Comparison of ENCODE assay signal across 8 mouse cellular contexts in the genomic region with DNA sequence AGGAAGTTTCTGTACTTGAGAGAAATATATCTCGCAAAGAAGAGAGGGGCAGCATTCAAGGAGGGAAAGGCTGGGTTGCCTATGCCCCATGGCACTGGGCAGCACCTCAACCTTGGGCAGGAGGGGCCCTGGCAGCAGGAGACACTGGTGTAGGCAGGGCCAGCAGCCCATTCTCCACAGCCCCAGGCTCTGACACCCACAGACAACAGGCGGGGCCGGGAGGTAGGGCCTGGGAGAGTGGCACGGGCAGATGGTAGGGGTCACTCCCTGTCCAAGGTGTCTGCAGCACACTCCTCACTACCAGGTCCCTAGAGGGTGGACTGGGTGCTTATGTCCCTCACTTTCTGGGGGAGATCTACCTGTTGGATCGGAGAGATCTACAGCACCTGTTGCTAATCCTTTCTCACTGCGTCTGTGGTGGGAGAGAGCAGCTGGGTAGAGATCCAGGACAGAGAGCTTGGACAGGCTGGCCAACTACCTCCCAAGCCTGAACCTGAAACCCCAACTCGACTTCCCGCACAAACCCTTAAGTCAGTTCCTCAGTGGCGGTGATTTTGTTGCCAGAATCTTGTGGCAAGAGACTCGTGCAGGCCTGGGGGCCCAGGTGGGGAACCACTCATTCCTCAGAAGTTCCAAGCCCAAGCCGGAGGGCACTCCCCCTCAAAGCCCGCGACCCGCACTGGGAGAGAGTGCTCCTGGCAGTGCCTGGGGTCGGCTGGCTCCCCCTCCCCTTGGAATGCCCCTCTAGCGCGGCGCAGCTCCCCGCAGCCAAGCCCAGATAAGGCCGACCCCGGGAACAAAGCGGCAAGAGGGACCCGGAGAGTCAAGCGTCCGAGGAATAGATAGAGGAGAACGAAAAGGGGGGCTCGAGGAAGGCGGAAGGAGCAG. TPM values are rescaled to one million over a fixed set of nuclear protein-coding genes. Genes with fewer than 3 reads are reported as not detected.
A peak's percentile ranks its signal among the peaks of the same experiment; 100 is the strongest.
DNase-seq lines count a peak whose midpoint lies in the region; ATAC-seq and TF ChIP-seq lines count a peak whose summit lies in the region.

No protein-coding gene starts in this region.

- peak overlapping the region; percentile 89 for H3K4me3 ChIP-seq in forebrain, embryonic 10.5 days
- peak overlapping the region; percentile 72 for H3K4me3 ChIP-seq in intestine, embryonic 15.5 days (replicated peaks)
- peak overlapping the region; percentile 81 for H3K4me3 ChIP-seq in lung, postnatal 0 days (ENCODE audit: low read depth, low read length)

- no peak for TF ChIP-seq CTCF in lung, postnatal 0 days (IDR thresholded peaks at IDR 0.05)

- no peaks in the 10 kb centered on the region for H3K9me3 ChIP-seq in forebrain, embryonic 10.5 days
- no peaks in the 10 kb centered on the region for H3K9me3 ChIP-seq in intestine, embryonic 15.5 days
- no peaks in the 10 kb centered on the region for H3K9me3 ChIP-seq in lung, postnatal 0 days (ENCODE audit: low read length)

- H3K9ac ChIP-seq in intestine, embryonic 15.5 days: peak overlapping the region; percentile 86
- peak overlapping the region; percentile 78 for H3K9ac ChIP-seq in lung, postnatal 0 days (replicated peaks; ENCODE audit: low read depth)

- peaks cover 74% of the 10 kb centered on the region for H3K4me1 ChIP-seq in forebrain, embryonic 10.5 days
- H3K4me1 ChIP-seq in intestine, embryonic 15.5 days (replicated peaks): peaks cover 57% of the 10 kb centered on the region
- H3K4me1 ChIP-seq in lung, postnatal 0 days (ENCODE audit: insufficient read depth, low read depth, low read length): peaks cover 35% of the 10 kb centered on the region; the same call in 1 of the 2 replicates

- intact Hi-C loops in heart, postnatal 25 days (cut with DNase I): loop anchor here (5.0 kb wide), 1 partner anchor 45 kb away; a partner anchor contains a TSS

- no peak for TF ChIP-seq EP300 in lung, postnatal 0 days (IDR thresholded peaks at IDR 0.05)

- H3K36me3 ChIP-seq in forebrain, embryonic 10.5 days (replicated peaks): peaks cover 58% of the 10 kb centered on the region
- H3K36me3 ChIP-seq in intestine, embryonic 15.5 days: no peaks in the 10 kb centered on the region
- H3K36me3 ChIP-seq in lung, postnatal 0 days (ENCODE audit: insufficient read depth, low read length): no peaks in the 10 kb centered on the region

- peak overlapping the region; percentile 86 for H3K4me2 ChIP-seq in intestine, embryonic 15.5 days (replicated peaks)
- peak overlapping the region; percentile 95 for H3K4me2 ChIP-seq in lung, postnatal 0 days (replicated peaks; ENCODE audit: low read depth, low read length)

- H3K27ac ChIP-seq in forebrain, embryonic 10.5 days: peak overlapping the region; percentile 96
- H3K27ac ChIP-seq in intestine, embryonic 15.5 days: peak overlapping the region; percentile 83
- H3K27ac ChIP-seq in lung, postnatal 0 days (ENCODE audit: low read length): peak overlapping the region; percentile 78

- H3K27me3 ChIP-seq in forebrain, embryonic 10.5 days (ENCODE audit: poor library complexity, severe bottlenecking): no peaks in the 10 kb centered on the region
- no peaks in the 10 kb centered on the region for H3K27me3 ChIP-seq in intestine, embryonic 15.5 days (replicated peaks)
- no peaks in the 10 kb centered on the region for H3K27me3 ChIP-seq in lung, postnatal 0 days (replicated peaks; ENCODE audit: insufficient read depth, low read length)

- peak; percentile 12 for ATAC-seq in intestine, embryonic 15.5 days
- no peak for ATAC-seq in lung, postnatal 0 days

- peak; percentile 97 for DNase-seq in heart, adult 11 months
- DNase-seq in heart, postnatal 25 days (ENCODE audit: low spot score): no peak
- peak; percentile 2 for DNase-seq in T-cell, adult 2 months (ENCODE audit: low spot score)
- DNase-seq in forebrain, embryonic 10.5 days (ENCODE audit: extremely low spot score, low spot score): no peak
- DNase-seq in lung, postnatal 0 days (ENCODE audit: low spot score): no peak
- DNase-seq in right cerebral cortex, postnatal 14 days: no peak
- no peak for DNase-seq in right cerebral cortex, adult 2 months (ENCODE audit: low spot score in 2 of 2)

- WGBS in forebrain, embryonic 10.5 days: 4% methylated on average over 27 of the region's 28 CpGs
- 2% methylated on average over 28 of the region's 28 CpGs for WGBS in intestine, embryonic 15.5 days
- 4% methylated on average over 28 of the region's 28 CpGs for WGBS in lung, postnatal 0 days

RNA-seq across cellular contexts. Expression of a gene that starts 0.7 kb away (rescaled TPM):
- 10 to 100 TPM; 41.8 to 52.2 TPM for total RNA-seq in heart, postnatal 25 days (2021)
- polyA plus RNA-seq in forebrain, embryonic 10.5 days (2016; fragmentation: Nextera tagmentation; extraction: Ambion mirVana): 18.3 and 19.2 TPM in 2 replicates
- 12.0 and 12.1 TPM in 2 replicates for polyA plus RNA-seq in intestine, embryonic 15.5 days (2015; fragmentation: Nextera tagmentation; extraction: Ambion mirVana)
- 17.5 and 17.9 TPM in 2 replicates for polyA plus RNA-seq in lung, postnatal 0 days (2015; fragmentation: Nextera tagmentation; extraction: Ambion mirVana)

RNA-seq across cellular contexts. Expression of a gene that starts 1.7 kb away (rescaled TPM):
- 1 to 10 TPM; 9.1 to 9.2 TPM for total RNA-seq in heart, postnatal 25 days (2021)
- 34.7 and 41.0 TPM in 2 replicates for polyA plus RNA-seq in forebrain, embryonic 10.5 days (2016; fragmentation: Nextera tagmentation; extraction: Ambion mirVana)
- polyA plus RNA-seq in intestine, embryonic 15.5 days (2015; fragmentation: Nextera tagmentation; extraction: Ambion mirVana): 31.3 and 34.9 TPM in 2 replicates
- polyA plus RNA-seq in lung, postnatal 0 days (2015; fragmentation: Nextera tagmentation; extraction: Ambion mirVana): 18.2 and 19.9 TPM in 2 replicates

RNA-seq across cellular contexts. Expression of a gene that starts 11.1 kb away (rescaled TPM):
- total RNA-seq in heart, postnatal 25 days (2021): 10 to 100 TPM; 15.1 to 21.5 TPM
- polyA plus RNA-seq in forebrain, embryonic 10.5 days (2016; fragmentation: Nextera tagmentation; extraction: Ambion mirVana): 7.5 and 7.6 TPM in 2 replicates
- polyA plus RNA-seq in intestine, embryonic 15.5 days (2015; fragmentation: Nextera tagmentation; extraction: Ambion mirVana): 77.2 and 80.6 TPM in 2 replicates
- polyA plus RNA-seq in lung, postnatal 0 days (2015; fragmentation: Nextera tagmentation; extraction: Ambion mirVana): 66.0 and 70.1 TPM in 2 replicates

RNA-seq across cellular contexts. Expression of a gene that starts 45.4 kb away (rescaled TPM):
- under 1 TPM in 1 of 2 experiments, not detected in 1; 0.08 TPM for total RNA-seq in heart, postnatal 25 days (2021)
- 0.06 and 0.11 TPM in 2 replicates for polyA plus RNA-seq in forebrain, embryonic 10.5 days (2016; fragmentation: Nextera tagmentation; extraction: Ambion mirVana)
- polyA plus RNA-seq in intestine, embryonic 15.5 days (2015; fragmentation: Nextera tagmentation; extraction: Ambion mirVana): 95.2 and 111 TPM in 2 replicates
- polyA plus RNA-seq in lung, postnatal 0 days (2015; fragmentation: Nextera tagmentation; extraction: Ambion mirVana): 0.57 and 0.68 TPM in 2 replicates

RNA-seq across cellular contexts. Expression of a gene that starts 47.5 kb away (rescaled TPM):
- 100 to 1,000 TPM; 102 to 110 TPM for total RNA-seq in heart, postnatal 25 days (2021)
- polyA plus RNA-seq in forebrain, embryonic 10.5 days (2016; fragmentation: Nextera tagmentation; extraction: Ambion mirVana): 36.8 and 38.1 TPM in 2 replicates
- polyA plus RNA-seq in intestine, embryonic 15.5 days (2015; fragmentation: Nextera tagmentation; extraction: Ambion mirVana): 18.6 and 20.8 TPM in 2 replicates
- polyA plus RNA-seq in lung, postnatal 0 days (2015; fragmentation: Nextera tagmentation; extraction: Ambion mirVana): 17.0 and 19.4 TPM in 2 replicates

Comparison
In these comparisons a context has a peak if more than half of its experiments do, and no peak if none do; other contexts are left out.
1. DNase-seq: peak in heart, adult 11 months (single experiment) and T-cell, adult 2 months (single experiment); none in heart, postnatal 25 days (single experiment), forebrain, embryonic 10.5 days (single experiment), lung, postnatal 0 days (single experiment), right cerebral cortex, postnatal 14 days (single experiment) and right cerebral cortex, adult 2 months (0 of 2).
2. Peak in every context shown above with its lines, with median percentiles within 50 percentile points of each other: H3K27ac ChIP-seq and H3K4me3 ChIP-seq.